Mouse (Mus musculus): ENCODE data around the gene Fastk. TPM values are rescaled to one million over a fixed set of nuclear protein-coding genes. Genes with fewer than 3 reads are reported as not detected.

Fastk gene
- total RNA-seq, 2 experiments from 2014 or later = 128 to 134 TPM

DNA sequence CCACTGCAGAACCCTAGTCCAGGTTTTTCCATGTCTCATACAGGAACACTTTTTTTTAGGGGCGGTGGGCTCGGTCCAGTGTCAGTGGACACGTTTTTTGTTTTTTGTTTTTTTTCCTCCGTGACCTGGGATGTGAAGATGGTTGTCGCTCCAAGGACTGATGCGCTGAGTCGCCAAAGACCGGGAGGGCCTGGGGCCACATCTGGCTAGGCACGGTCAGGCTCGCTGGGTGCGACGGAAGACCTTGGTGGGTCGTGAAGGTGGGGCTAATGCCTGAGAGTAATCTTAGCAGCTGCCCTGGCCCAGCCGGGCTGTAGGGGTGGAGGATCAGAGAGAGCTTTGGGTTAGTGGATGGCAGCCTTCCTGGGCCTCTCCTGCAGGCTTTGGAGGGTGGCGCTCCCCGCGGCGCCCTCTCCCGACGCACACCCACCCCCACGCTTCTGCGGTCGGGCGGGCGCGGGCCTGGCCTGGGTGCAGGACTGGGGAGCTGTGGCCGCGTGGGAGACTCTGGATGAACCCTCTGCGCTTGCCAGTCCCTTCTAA lies 7.7 kb upstream of the Fastk start:
- H3K27ac ChIP-seq = peak overlapping the region; percentile 95
- peak overlapping the region; percentile 81 for H3K4me3 ChIP-seq
- no peak; the same call in 1 of the 2 replicates for TF ChIP-seq CTCF (IDR thresholded peaks at IDR 0.05)
- DNase-seq (ENCODE audit: extremely low spot score in 1 of 2, low spot score in 2 of 2) = peak; percentile 51 to 55
- intact Hi-C loops (cut with DNase I) = loop anchor here (1.0 kb wide), 1 partner anchor 29 kb away; the partner anchor contains the start of genes Cdk5 and Slc4a2

- intact Hi-C loops (cut with DNase I) = loop anchor here (1.0 kb wide), 1 partner anchor 29 kb away; the partner anchor contains the start of genes Cdk5 and Slc4a2
- no peak for TF ChIP-seq CTCF (IDR thresholded peaks at IDR 0.05)
- peak within 1 kb of the TSS; percentile 95 for H3K27ac ChIP-seq
- peak within 1 kb of the TSS; percentile 81 for H3K4me3 ChIP-seq
- DNase-seq (ENCODE audit: extremely low spot score in 1 of 2, low spot score in 2 of 2) = peak in 1 of 2 experiments; percentile 37
Observed at GRCm38 (mm10) chr5:24452030-24452690, 7.1 kb upstream of the Fastk start, which contains the start of gene Agap3. Gene Agap3, plus strand, starts transcription at chr5:24452177.

- peak overlapping the region; percentile 95 for H3K27ac ChIP-seq
- peak overlapping the region; percentile 81 for H3K4me3 ChIP-seq
- peak; percentile 85 to 91 for DNase-seq (ENCODE audit: extremely low spot score in 1 of 2, low spot score in 2 of 2)
- no peak; the same call in 1 of the 2 replicates for TF ChIP-seq CTCF (IDR thresholded peaks at IDR 0.05)
- intact Hi-C loops (cut with DNase I) = loop anchor here (1.0 kb wide), 1 partner anchor 28 kb away; the partner anchor contains the start of genes Cdk5 and Slc4a2
Observed at GRCm38 (mm10) chr5:24451264-24452029, 6.4 kb upstream of the Fastk start.

DNA sequence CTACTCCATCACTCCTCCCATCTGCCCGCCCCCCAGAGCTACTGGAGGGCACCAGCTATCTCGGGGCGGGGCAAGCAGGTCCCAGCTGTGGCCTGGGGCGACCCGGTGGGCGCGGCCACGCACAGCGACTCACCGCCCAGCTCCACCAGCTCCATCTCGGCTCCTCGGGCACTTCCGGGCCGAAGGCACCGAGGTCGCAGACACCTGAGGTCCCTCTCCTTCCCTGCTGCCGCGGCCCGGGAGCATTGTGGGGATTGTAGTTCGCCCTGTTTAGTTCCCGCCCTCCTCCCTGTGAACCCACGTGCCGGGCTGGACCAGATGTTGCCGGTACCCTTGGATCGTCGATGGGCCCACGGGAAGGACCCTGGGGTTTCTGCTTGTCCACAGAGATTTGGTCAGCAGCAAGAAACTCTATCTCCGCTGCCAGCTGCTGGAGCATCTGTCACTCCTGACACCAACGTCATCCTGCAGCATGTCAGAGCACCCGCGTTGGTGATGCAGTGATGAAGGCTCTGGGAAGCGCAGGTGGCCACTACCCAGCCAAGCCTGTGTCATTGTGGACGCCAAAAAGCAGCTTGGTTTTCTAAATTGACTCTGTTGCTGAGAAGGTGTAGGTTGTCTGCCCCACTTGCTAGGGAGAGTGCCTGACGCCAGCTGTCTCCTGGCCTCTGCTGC lies 2.7 kb upstream of the Fastk start, which contains the start of gene Tmub1:
TSS of gene Tmub1 (minus strand) at position 231 of the 675 bp plus-strand sequence.
- TF ChIP-seq CTCF (IDR thresholded peaks at IDR 0.05) = no peak
- DNase-seq (ENCODE audit: extremely low spot score in 1 of 2, low spot score in 2 of 2) = peak; percentile 84 to 86
- H3K4me3 ChIP-seq = peak within 1 kb of the TSS; percentile 77
- peak within 1 kb of the TSS; percentile 94 for H3K27ac ChIP-seq
- intact Hi-C loops (cut with DNase I) = no loop called here

- no peak for TF ChIP-seq CTCF (IDR thresholded peaks at IDR 0.05)
- DNase-seq (ENCODE audit: extremely low spot score in 1 of 2, low spot score in 2 of 2) = no peak
- intact Hi-C loops (cut with DNase I) = no loop called here
- no peak overlapping the region for H3K27ac ChIP-seq
- H3K4me3 ChIP-seq = peak overlapping the region; percentile 77; the same call in 1 of the 2 replicates
Observed at GRCm38 (mm10) chr5:24446630-24447029, 1.5 kb upstream of the Fastk start.

- no peak for DNase-seq (ENCODE audit: extremely low spot score in 1 of 2, low spot score in 2 of 2)
- TF ChIP-seq CTCF (IDR thresholded peaks at IDR 0.05) = no peak; the same call in 1 of the 2 replicates
- Histone ChIP-seq H3K27ac (peak overlapping the region; percentile 99), H3K4me3 (peak overlapping the region; percentile 92)
- intact Hi-C loops (cut with DNase I) = loop anchor here (2.0 kb wide), 1 partner anchor 21 kb away; no protein-coding TSS in a partner anchor
Observed at GRCm38 (mm10) chr5:24445428-24446080, 467 bp upstream of the Fastk start.

- Histone ChIP-seq H3K4me3 (peak overlapping the region; percentile 92), H3K27ac (peak overlapping the region; percentile 99; the same call in 1 of the 2 replicates)
- intact Hi-C loops (cut with DNase I) = loop anchor here (2.0 kb wide), 1 partner anchor 19 kb away; no protein-coding TSS in a partner anchor
- no peak for TF ChIP-seq CTCF (IDR thresholded peaks at IDR 0.05)
- DNase-seq (ENCODE audit: extremely low spot score in 1 of 2, low spot score in 2 of 2) = no peak
Observed at GRCm38 (mm10) chr5:24443927-24444326, 1.2 kb downstream of the Fastk start.

DNA sequence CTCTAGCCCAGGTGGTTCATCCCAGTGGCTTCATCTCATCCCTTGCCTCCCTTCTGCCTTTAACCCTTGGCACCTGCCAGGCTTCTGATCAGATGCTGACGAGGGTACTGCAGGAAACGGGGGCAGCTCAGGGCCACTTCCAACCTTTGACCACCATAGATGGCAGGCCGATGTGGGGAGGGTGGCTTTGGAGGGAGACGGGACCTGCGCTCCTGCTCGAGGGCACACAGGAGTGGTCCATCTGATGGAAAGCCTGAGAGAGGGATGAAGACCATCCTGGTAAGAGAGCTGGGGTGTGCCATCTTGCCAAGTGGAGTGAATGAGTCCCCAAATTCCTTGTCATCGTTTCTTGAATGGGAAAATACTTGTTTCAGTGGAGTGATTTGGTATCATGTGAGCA lies 1.9 kb downstream of the Fastk start:
- DNase-seq (ENCODE audit: extremely low spot score in 1 of 2, low spot score in 2 of 2) = no peak
- TF ChIP-seq CTCF (IDR thresholded peaks at IDR 0.05) = no peak
- Histone ChIP-seq H3K27ac (no peak overlapping the region), H3K4me3 (no peak overlapping the region)
- intact Hi-C loops (cut with DNase I) = no loop called here

DNA sequence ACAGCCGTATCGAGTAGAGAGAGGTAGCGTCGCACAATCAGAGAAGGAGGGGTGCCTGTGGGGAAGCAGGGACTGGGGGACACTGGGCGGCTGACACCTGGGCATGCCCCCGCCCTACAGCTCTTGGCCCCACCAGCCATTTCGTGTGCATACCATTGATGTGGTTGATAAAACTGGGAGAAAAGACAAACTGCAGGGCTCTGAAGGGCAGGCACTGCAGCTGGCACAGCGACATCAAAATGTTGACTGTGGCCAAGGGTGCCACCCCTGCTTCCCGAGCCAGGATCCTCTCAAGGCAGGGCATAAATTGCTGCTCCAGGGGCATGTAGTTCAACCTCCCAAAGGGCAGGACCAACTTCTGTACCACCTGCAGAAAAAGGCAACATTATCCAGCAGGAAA lies 3.1 kb downstream of the Fastk start:
- Histone ChIP-seq H3K4me3 (no peak overlapping the region), H3K27ac (no peak overlapping the region)
- DNase-seq (ENCODE audit: extremely low spot score in 1 of 2, low spot score in 2 of 2) = no peak
- intact Hi-C loops (cut with DNase I) = no loop called here
- TF ChIP-seq CTCF (IDR thresholded peaks at IDR 0.05) = no peak

GRCm38 (mm10) chr5:24441187-24441586 lies 3.9 kb downstream of the Fastk start:
- no peak overlapping the region for H3K4me3 ChIP-seq
- intact Hi-C loops (cut with DNase I) = no loop called here
- no peak for TF ChIP-seq CTCF (IDR thresholded peaks at IDR 0.05)
- no peak overlapping the region for H3K27ac ChIP-seq
- DNase-seq (ENCODE audit: extremely low spot score in 1 of 2, low spot score in 2 of 2) = no peak

GRCm38 (mm10) chr5:24433993-24434392 lies 11.1 kb downstream of the Fastk start:
- no peak for TF ChIP-seq CTCF (IDR thresholded peaks at IDR 0.05)
- no peak overlapping the region for H3K4me3 ChIP-seq
- no peak overlapping the region for H3K27ac ChIP-seq
- DNase-seq (ENCODE audit: extremely low spot score in 1 of 2, low spot score in 2 of 2) = no peak
- intact Hi-C loops (cut with DNase I) = no loop called here

All from left cerebral cortex, adult 2 months (tissue).